ENCODE assay signal across 8 mouse cellular contexts in the genomic region with DNA sequence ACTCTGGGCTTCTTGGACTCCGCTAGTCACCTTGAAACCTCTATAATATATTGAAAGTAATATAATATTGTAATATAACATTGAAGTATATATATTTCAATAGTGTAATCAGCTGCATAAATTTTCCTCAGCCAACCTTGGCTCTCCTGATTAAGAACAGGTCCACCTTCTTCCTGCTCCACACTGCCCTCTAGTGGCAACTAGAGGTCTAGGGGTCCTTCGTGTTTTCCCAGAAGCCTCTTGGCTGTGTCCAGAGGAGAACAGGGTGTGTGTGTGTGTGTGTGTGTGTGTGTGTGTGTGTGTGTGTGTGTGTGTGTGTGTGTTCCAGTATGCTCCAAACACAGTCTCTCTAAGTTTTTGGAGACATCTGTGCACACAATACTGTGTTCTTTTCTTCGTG. TPM values are rescaled to one million over a fixed set of nuclear protein-coding genes. Genes with fewer than 3 reads are reported as not detected.
DNase-seq lines count a peak whose midpoint lies in the region; ATAC-seq and TF ChIP-seq lines count a peak whose summit lies in the region.

No protein-coding gene starts in this region.

- peak; percentile 43 to 66 for DNase-seq in urinary bladder, adult 18-20 months (ENCODE audit: low spot score in 2 of 2)
- DNase-seq in urinary bladder, adult 2 months (ENCODE audit: low spot score), result no peak
- DNase-seq in c-Kit-positive CD71-positive TER-119-positive erythroid progenitor cells, embryonic 14.5 days (ENCODE audit: low spot score), result peak; percentile 88
- DNase-seq in forelimb bud, embryonic 11.5 days (ENCODE audit: low read depth, low spot score), result peak; percentile 88
- DNase-seq in liver, embryonic 14.5 days (ENCODE audit: low read depth in 3 of 3, low spot score in 3 of 3), result peak; percentile 69 to 73 (median 70)
- peak; percentile 86 for DNase-seq in ovary, postnatal 14 days (ENCODE audit: low spot score)
- peak; percentile 57 to 89 for DNase-seq in thymus, postnatal 10 days (ENCODE audit: low spot score in 2 of 2)

- H3K27me3 ChIP-seq in intestine, postnatal 0 days (replicated peaks; ENCODE audit: control insufficient read depth, insufficient read depth, low read length), result no peaks in the 10 kb centered on the region
- H3K27me3 ChIP-seq in liver, embryonic 14.5 days (ENCODE audit: control insufficient read depth, insufficient read depth, low read length), result peaks cover 3% of the 10 kb centered on the region; the same call in 1 of the 2 replicates

- no peak overlapping the region for H3K9ac ChIP-seq in intestine, postnatal 0 days (ENCODE audit: low read depth, low read length)
- no peak overlapping the region for H3K9ac ChIP-seq in liver, embryonic 14.5 days (replicated peaks)

- WGBS in intestine, postnatal 0 days, result 46% methylated on average over 3 of the region's 3 CpGs
- 40% methylated on average over 3 of the region's 3 CpGs for WGBS in liver, embryonic 14.5 days (ENCODE audit: insufficient replicate concordance)

- no peak overlapping the region for H3K4me2 ChIP-seq in intestine, postnatal 0 days (replicated peaks; ENCODE audit: low read depth)
- H3K4me2 ChIP-seq in liver, embryonic 14.5 days (ENCODE audit: low read depth), result no peak overlapping the region

- TF ChIP-seq CTCF in intestine, postnatal 0 days (IDR thresholded peaks at IDR 0.05; ENCODE audit: low read depth), result peak; percentile 90
- TF ChIP-seq CTCF in liver, embryonic 14.5 days (IDR thresholded peaks at IDR 0.05; ENCODE audit: low read depth), result peak; percentile 89

- no peaks in the 10 kb centered on the region for H3K9me3 ChIP-seq in intestine, postnatal 0 days (ENCODE audit: control insufficient read depth)
- no peaks in the 10 kb centered on the region for H3K9me3 ChIP-seq in liver, embryonic 14.5 days (ENCODE audit: control insufficient read depth, low read length)

- H3K4me1 ChIP-seq in intestine, postnatal 0 days (replicated peaks; ENCODE audit: control insufficient read depth, insufficient read depth, low read length), result peaks cover 11% of the 10 kb centered on the region; the same call in 1 of the 2 replicates
- peaks cover 6% of the 10 kb centered on the region in 2 experiments; a peak in 3 of 4 replicates for H3K4me1 ChIP-seq in liver, embryonic 14.5 days (replicated peaks; ENCODE audit: control insufficient read depth in 2 of 2, insufficient read depth in 2 of 2, low read length in 1 of 2)

- no peaks in the 10 kb centered on the region for H3K36me3 ChIP-seq in intestine, postnatal 0 days (ENCODE audit: control insufficient read depth, insufficient read depth)
- no peaks in the 10 kb centered on the region for H3K36me3 ChIP-seq in liver, embryonic 14.5 days (replicated peaks; ENCODE audit: control insufficient read depth, insufficient read depth, low read depth)

- H3K27ac ChIP-seq in intestine, postnatal 0 days (ENCODE audit: low read depth, low read length), result no peak overlapping the region
- no peak overlapping the region for H3K27ac ChIP-seq in liver, embryonic 14.5 days

- ATAC-seq in intestine, postnatal 0 days, result no peak
- ATAC-seq in liver, embryonic 14.5 days (ENCODE audit: insufficient read depth), result peak; percentile 43; the same call in 1 of the 2 replicates

- no peak overlapping the region for H3K4me3 ChIP-seq in intestine, postnatal 0 days (ENCODE audit: low read depth, low read length)
- H3K4me3 ChIP-seq in liver, embryonic 14.5 days (ENCODE audit: insufficient read depth in 1 of 2, low read depth in 2 of 2, low read length in 2 of 2), result no peak overlapping the region

- no peak for TF ChIP-seq EP300 in liver, embryonic 14.5 days (IDR thresholded peaks at IDR 0.05; ENCODE audit: low read depth)

RNA-seq across cellular contexts. Expression of gene Tnni1, which starts 8.6 kb away (rescaled TPM):
- polyA plus RNA-seq in urinary bladder, adult 2 months (2012; rRNA removed), result 1.1 and 1.2 TPM in 2 replicates
- 3.1 and 4.1 TPM in 2 replicates for polyA plus RNA-seq in intestine, postnatal 0 days (2015; fragmentation: Nextera tagmentation; extraction: Ambion mirVana)
- polyA plus RNA-seq in liver, embryonic 14.5 days (2012; rRNA removed), result 0.95 and 1.3 TPM in 2 replicates
- polyA plus RNA-seq in liver, embryonic 14.5 days (2014; fragmentation: Nextera tagmentation; extraction: Ambion mirVana), result 1.5 and 1.7 TPM in 2 replicates

RNA-seq across cellular contexts. Expression of gene Phlda3, which starts 21.9 kb away (rescaled TPM):
- polyA plus RNA-seq in urinary bladder, adult 2 months (2012; rRNA removed), result 124 and 138 TPM in 2 replicates
- polyA plus RNA-seq in intestine, postnatal 0 days (2015; fragmentation: Nextera tagmentation; extraction: Ambion mirVana), result 22.0 and 22.5 TPM in 2 replicates
- polyA plus RNA-seq in liver, embryonic 14.5 days (2012; rRNA removed), result 3.2 TPM in 2 replicates
- polyA plus RNA-seq in liver, embryonic 14.5 days (2014; fragmentation: Nextera tagmentation; extraction: Ambion mirVana), result 4.5 and 5.2 TPM in 2 replicates

RNA-seq across cellular contexts. Expression of gene Lad1, which starts 30.6 kb away (rescaled TPM):
- 43.4 and 46.3 TPM in 2 replicates for polyA plus RNA-seq in urinary bladder, adult 2 months (2012; rRNA removed)
- polyA plus RNA-seq in intestine, postnatal 0 days (2015; fragmentation: Nextera tagmentation; extraction: Ambion mirVana), result 208 and 224 TPM in 2 replicates
- 0.12 and 0.30 TPM in 2 replicates for polyA plus RNA-seq in liver, embryonic 14.5 days (2012; rRNA removed)
- 0.13 and 0.14 TPM in 2 replicates for polyA plus RNA-seq in liver, embryonic 14.5 days (2014; fragmentation: Nextera tagmentation; extraction: Ambion mirVana)

RNA-seq across cellular contexts. Expression of gene Tnnt2, which starts 48.4 kb away (rescaled TPM):
- polyA plus RNA-seq in urinary bladder, adult 2 months (2012; rRNA removed), result 274 and 426 TPM in 2 replicates
- polyA plus RNA-seq in intestine, postnatal 0 days (2015; fragmentation: Nextera tagmentation; extraction: Ambion mirVana), result 56.8 and 73.9 TPM in 2 replicates
- 0.16 and 0.68 TPM in 2 replicates for polyA plus RNA-seq in liver, embryonic 14.5 days (2012; rRNA removed)
- polyA plus RNA-seq in liver, embryonic 14.5 days (2014; fragmentation: Nextera tagmentation; extraction: Ambion mirVana), result 0.19 and 0.39 TPM in 2 replicates

Comparison
In these comparisons a context has a peak if more than half of its experiments do, and no peak if none do; other contexts are left out.
1. RNA of gene Lad1, which starts 30.6 kb away (polyA plus RNA-seq): 208 to 224 TPM in intestine, postnatal 0 days and 43.4 to 46.3 TPM in urinary bladder, adult 2 months; 0.12 to 0.30 TPM in liver, embryonic 14.5 days; every median in the first group is over 10 times any median in the second.